In genomic region chr14:61085325-61085724, GRCm38 (mm10) we compare ENCODE assay signal across 9 mouse cellular contexts. TPM values are rescaled to one million over a fixed set of nuclear protein-coding genes. Genes with fewer than 3 reads are reported as not detected.
DNase-seq lines count a peak whose midpoint lies in the region; ATAC-seq and TF ChIP-seq lines count a peak whose summit lies in the region.
"Had no signal": no experiment of that assay in that cellular context is flagged by ENCODE, and none has a peak within 500 bp of the region (broad histone marks: within the 10 kb centered on the region; RNA-seq: fewer than 3 reads in every experiment).

No protein-coding gene starts in this region.

- peak; percentile 47; the same call in 1 of the 2 replicates for ATAC-seq in heart, postnatal 0 days (ENCODE audit: insufficient read depth, low read depth)
- ATAC-seq in heart, embryonic 12.5 days (ENCODE audit: insufficient number of reproducible peaks, low FRiP score) = no peak
- peak; percentile 77 for ATAC-seq in frontal cortex, adult (ENCODE audit: low TSS enrichment)
- no peak for ATAC-seq in megakaryocyte, adult 5-6 weeks (ENCODE audit: poor library complexity, severe bottlenecking)

- intact Hi-C loops in left cerebral cortex, postnatal 14 days (cut with DNase I) = loop anchor here (5.0 kb wide), 3 partner anchors 38 to 288 kb away; partner anchors contain the start of gene Tnfrsf19

- H3K36me3 ChIP-seq in heart, postnatal 0 days (replicated peaks; ENCODE audit: control insufficient read depth, insufficient read depth, low read length) = no peaks in the 10 kb centered on the region
- no peaks in the 10 kb centered on the region for H3K36me3 ChIP-seq in heart, embryonic 12.5 days
- H3K36me3 ChIP-seq: stomach, embryonic 15.5 days had no signal

- DNase-seq in heart, postnatal 0 days (ENCODE audit: low spot score) = peak; percentile 32
- DNase-seq in B cell, adult 2 months = peak; percentile 16 to 17
- DNase-seq in adipocyte (ENCODE audit: low spot score) = peak; percentile 21
- DNase-seq in left cerebral cortex, postnatal 14 days (ENCODE audit: low spot score in 2 of 2) = peak; percentile 55 to 66
- DNase-seq in retina, postnatal 1 day = peak; percentile 42

- no peak for TF ChIP-seq EP300 in heart, postnatal 0 days (IDR thresholded peaks at IDR 0.05; ENCODE audit: low read depth)

- no peak overlapping the region for H3K9ac ChIP-seq in heart, postnatal 0 days (replicated peaks; ENCODE audit: low read depth, low read length)
- no peak overlapping the region for H3K9ac ChIP-seq in heart, embryonic 12.5 days
- H3K9ac ChIP-seq: stomach, embryonic 15.5 days had no signal

- peak; percentile 79 for TF ChIP-seq CTCF in heart, postnatal 0 days (IDR thresholded peaks at IDR 0.05; ENCODE audit: low read depth)

- 52% methylated on average over 3 of the region's 3 CpGs for WGBS in heart, postnatal 0 days
- 51% methylated on average over 3 of the region's 3 CpGs for WGBS in heart, embryonic 12.5 days

- H3K4me1 ChIP-seq in heart, postnatal 0 days (ENCODE audit: control insufficient read depth, insufficient read depth) = no peaks in the 10 kb centered on the region
- peaks cover 9% of the 10 kb centered on the region for H3K4me1 ChIP-seq in heart, embryonic 12.5 days (replicated peaks)
- H3K4me1 ChIP-seq: stomach, embryonic 15.5 days had no signal

- H3K27ac ChIP-seq in heart, postnatal 0 days (ENCODE audit: low read depth) = no peak overlapping the region
- H3K27ac ChIP-seq in heart, embryonic 12.5 days (ENCODE audit: poor library complexity, severe bottlenecking) = no peak overlapping the region
- H3K27ac ChIP-seq: stomach, embryonic 15.5 days had no signal

- H3K4me2 ChIP-seq in heart, postnatal 0 days (ENCODE audit: low read depth, low read length) = no peak overlapping the region
- H3K4me2 ChIP-seq in heart, embryonic 12.5 days = no peak overlapping the region
- H3K4me2 ChIP-seq: stomach, embryonic 15.5 days had no signal

- no peaks in the 10 kb centered on the region for H3K9me3 ChIP-seq in heart, postnatal 0 days (replicated peaks; ENCODE audit: control insufficient read depth, low read length)
- H3K9me3 ChIP-seq in heart, embryonic 12.5 days (replicated peaks) = no peaks in the 10 kb centered on the region
- H3K9me3 ChIP-seq: stomach, embryonic 15.5 days had no signal

- no peak overlapping the region for H3K4me3 ChIP-seq in heart, postnatal 0 days (ENCODE audit: low read depth, low read length)
- H3K4me3 ChIP-seq in heart, embryonic 12.5 days = no peak overlapping the region
- H3K4me3 ChIP-seq: stomach, embryonic 15.5 days had no signal

- no peaks in the 10 kb centered on the region for H3K27me3 ChIP-seq in heart, postnatal 0 days (ENCODE audit: control insufficient read depth, insufficient read depth, low read length)
- no peaks in the 10 kb centered on the region for H3K27me3 ChIP-seq in heart, embryonic 12.5 days (replicated peaks)
- H3K27me3 ChIP-seq: stomach, embryonic 15.5 days had no signal

RNA-seq across cellular contexts. Expression of gene Tnfrsf19, which starts 39.0 kb away (rescaled TPM):
- total RNA-seq in heart, postnatal 0 days (2014; rRNA removed; ENCODE audit: low replicate concordance) = 6.4 and 23.0 TPM in 2 replicates
- polyA plus RNA-seq in heart, postnatal 0 days (2015; fragmentation: Nextera tagmentation; extraction: Ambion mirVana) = 7.0 and 8.7 TPM in 2 replicates
- polyA plus RNA-seq in heart, embryonic 12.5 days (2016; fragmentation: Nextera tagmentation; extraction: Ambion mirVana) = 28.4 and 28.9 TPM in 2 replicates
- total RNA-seq in left cerebral cortex, postnatal 14 days (2021) = 10 to 100 TPM; 80.7 to 82.4 TPM
- total RNA-seq in megakaryocyte, adult 5-6 weeks (2015) = 0.16 TPM in 1 of 2 replicates, not detected in the other
- 0.29 and 0.45 TPM in 2 replicates for total RNA-seq in megakaryocyte, adult 5-6 weeks (2017)

RNA-seq across cellular contexts. Expression of gene Sacs, which starts 52.9 kb away (rescaled TPM):
- total RNA-seq in heart, postnatal 0 days (2014; rRNA removed; ENCODE audit: low replicate concordance) = 27.1 and 29.5 TPM in 2 replicates
- 2.4 and 2.8 TPM in 2 replicates for polyA plus RNA-seq in heart, postnatal 0 days (2015; fragmentation: Nextera tagmentation; extraction: Ambion mirVana)
- 6.3 and 6.6 TPM in 2 replicates for polyA plus RNA-seq in heart, embryonic 12.5 days (2016; fragmentation: Nextera tagmentation; extraction: Ambion mirVana)
- total RNA-seq in left cerebral cortex, postnatal 14 days (2021) = 10 to 100 TPM; 56.6 to 62.7 TPM
- total RNA-seq in megakaryocyte, adult 5-6 weeks (2015) = 8.3 and 8.8 TPM in 2 replicates
- total RNA-seq in megakaryocyte, adult 5-6 weeks (2017) = 9.8 and 11.7 TPM in 2 replicates

Comparison
In these comparisons a context has a peak if more than half of its experiments do, and no peak if none do; other contexts are left out.
1. ATAC-seq: peak in heart, postnatal 0 days (single experiment) and frontal cortex, adult (single experiment); none in heart, embryonic 12.5 days (single experiment) and megakaryocyte, adult 5-6 weeks (single experiment).
2. Peak in every context shown above with its lines, with median percentiles within 50 percentile points of each other: DNase-seq.